Mouse (Mus musculus) G1E (cell line): ENCODE measurements around the gene Arglu1. TPM values are rescaled to one million over a fixed set of nuclear protein-coding genes. Genes with fewer than 3 reads are reported as not detected.

Experiments
- ATAC-seq: 2 replicates; pipeline ENCODE4 v1.8.0; 2016; ENCODE audit warnings: mild to moderate bottlenecking; ENCODE audit not compliant: insufficient number of reproducible peaks, poor library complexity, low FRiP score, severe bottlenecking; ENCODE audit errors: extremely low read depth
- DNase-seq: peaks from one replicate; pipeline ENCODE4 v3.0.0; 2012; ENCODE audit warnings: low spot score
- H3K27me3 ChIP-seq: 2 replicates; pipeline ENCODE4 v1.6.1; 2012; ENCODE audit warnings: mild to moderate bottlenecking, low read length, inconsistent platforms; ENCODE audit not compliant: insufficient read depth
- H3K36me3 ChIP-seq: replicated peaks from 2 replicates; pipeline ENCODE3; 2012; ENCODE audit warnings: mild to moderate bottlenecking, inconsistent platforms
- H3K4me1 ChIP-seq: 2 replicates; pipeline ENCODE4 v1.6.1; 2012; ENCODE audit warnings: low read depth, low read length, inconsistent platforms, mixed read lengths; ENCODE audit not compliant: insufficient read depth
- H3K4me3 ChIP-seq: 2 replicates; pipeline ENCODE4 v1.5.1; 2012; ENCODE audit warnings: low read depth, mild to moderate bottlenecking, inconsistent platforms, low read length, moderate library complexity, mixed read lengths
- H3K9me3 ChIP-seq: replicated peaks from 2 replicates; pipeline ENCODE4 v1.6.1; 2012; ENCODE audit warnings: inconsistent platforms
- CTCF ChIP-seq: IDR thresholded peaks from 2 replicates; pipeline ENCODE4 v1.5.1; 2012; ENCODE audit warnings: low read depth, low read length, inconsistent platforms, mixed read lengths
- GATA1 ChIP-seq: IDR thresholded peaks from 2 replicates; pipeline ENCODE4 v1.6.1; 2012; ENCODE audit warnings: borderline replicate concordance, low read length, inconsistent platforms, mixed read lengths
- GATA2 ChIP-seq: IDR thresholded peaks from 2 replicates; pipeline ENCODE4 v1.6.1; 2012; ENCODE audit warnings: low read depth, low read length, inconsistent platforms, borderline replicate concordance
- POLR2AphosphoS5 ChIP-seq: IDR thresholded peaks from 2 replicates; pipeline ENCODE4 v1.6.1; 2012; ENCODE audit warnings: low read depth, low read length, inconsistent platforms; ENCODE audit not compliant: insufficient replicate concordance
- TAL1 ChIP-seq: conservative IDR thresholded peaks from 2 replicates; pipeline ENCODE4 v1.6.1; 2012; ENCODE audit warnings: low read depth, low read length, inconsistent platforms, mixed read lengths
- polyA plus RNA-seq: library from polyadenylated mRNA; stranded (reverse); fragments of >175 nt; gene quantifications from 2 replicates; pipeline ENCODE4 v1.2.3, GENCODE M21; 2012
- total RNA-seq, 2 experiments: library from RNA; stranded (forward) in 1 of 2; stranded (reverse) in 1 of 2; fragments of 200-1000 nt in 1 of 2; fragments of >200 nt in 1 of 2; fragmentation: Nextera tagmentation in 1 of 2; gene quantifications; 2 replicates each; pipeline ENCODE4 v1.2.3; 2014 to 2017

Arglu1 gene
- total and polyA plus RNA-seq, 3 experiments = 102 to 138 (median 128) TPM

DNA sequence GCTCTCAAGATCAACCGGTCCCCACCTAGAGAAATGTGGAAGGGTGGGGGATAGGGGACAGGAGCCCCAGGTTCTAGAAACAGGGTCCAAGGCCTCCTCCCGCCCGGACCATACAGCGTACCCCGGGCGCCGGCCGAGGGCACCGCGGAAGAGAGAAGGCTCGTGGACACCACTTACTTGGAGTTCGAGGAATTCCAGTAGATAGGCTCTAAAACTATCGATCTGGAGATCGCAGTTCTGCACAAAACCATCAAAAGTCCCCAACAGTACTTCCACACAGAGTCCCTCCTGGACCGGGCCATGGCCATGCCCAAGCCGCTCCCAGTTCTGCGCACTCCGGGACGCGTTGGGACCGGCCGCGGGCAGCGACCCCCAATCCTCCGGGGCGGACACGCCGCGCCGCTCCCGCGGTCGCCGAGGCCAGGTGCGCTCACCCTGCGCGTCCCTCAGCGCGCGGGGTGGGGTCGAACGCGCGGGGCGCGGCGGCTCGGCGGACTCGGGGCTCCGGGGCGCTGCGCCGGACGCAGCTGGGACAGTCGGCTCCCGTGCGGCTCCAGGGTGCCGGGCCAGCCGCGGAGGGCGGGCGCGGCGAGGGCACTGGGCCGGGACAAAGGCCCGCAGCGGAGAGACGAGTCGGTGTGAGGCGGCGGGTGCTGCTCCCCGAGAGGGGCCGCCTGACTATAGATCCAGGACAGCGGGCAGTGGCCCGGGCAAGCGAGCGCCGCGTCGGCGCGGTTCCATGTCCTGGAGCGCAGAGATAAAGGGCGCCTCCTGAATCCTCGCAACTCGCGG is 29.8 kb downstream of the Arglu1 start:
- Histone ChIP-seq H3K4me3 (peak overlapping the region; percentile 78), H3K27me3 (peaks cover 22% of the 10 kb centered on the region), H3K9me3 (peaks cover 3% of the 10 kb centered on the region; the same call in 1 of the 2 replicates), H3K4me1 (peaks cover 23% of the 10 kb centered on the region), H3K36me3 (peaks cover 29% of the 10 kb centered on the region)
- ATAC-seq (no peak), DNase-seq (peak; percentile 8)
- TF ChIP-seq CTCF (no peak), GATA1 (no peak), GATA2 (no peak), TAL1 (no peak)

DNA sequence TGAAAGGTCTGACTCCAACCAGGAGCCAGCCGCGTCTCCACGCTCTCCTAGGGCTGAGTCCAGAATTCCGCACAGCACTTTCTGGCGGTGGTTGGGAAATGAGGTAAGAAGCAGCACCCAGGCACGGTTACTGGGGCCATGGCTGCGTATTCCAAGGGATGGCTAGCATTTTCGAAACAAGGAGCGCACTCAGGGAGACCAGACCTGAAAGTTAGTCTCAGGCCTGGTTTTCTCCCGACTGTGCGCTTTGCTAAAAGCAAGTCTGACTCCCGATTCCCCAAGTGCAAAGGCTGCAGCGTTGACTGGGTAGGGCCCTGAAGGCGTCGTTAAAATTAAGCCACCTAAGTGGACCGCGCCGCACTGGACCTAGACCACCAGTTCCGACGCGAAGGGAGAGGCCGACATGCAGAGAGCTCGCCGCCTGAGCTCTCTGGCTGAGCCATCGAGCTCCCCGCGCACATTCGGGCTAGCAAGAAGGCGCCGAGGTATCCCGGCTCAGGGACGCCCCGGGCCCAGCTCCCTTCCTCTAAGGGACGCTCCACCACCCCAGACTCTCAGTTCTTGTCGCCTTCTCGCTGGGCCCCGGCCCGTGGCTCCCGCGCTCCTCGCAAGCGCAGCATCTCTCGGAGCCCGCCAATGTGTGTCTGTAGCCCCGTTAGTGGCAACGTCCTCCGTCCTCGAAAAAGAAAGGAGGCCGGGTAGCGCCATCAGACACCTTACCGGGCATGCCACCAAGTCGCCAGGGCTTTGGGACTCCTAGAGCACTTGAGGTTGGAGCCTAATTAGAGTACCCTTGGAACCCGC is 30.6 kb downstream of the Arglu1 start:
- H3K4me1 ChIP-seq = peaks cover 23% of the 10 kb centered on the region
- peaks cover 26% of the 10 kb centered on the region for H3K27me3 ChIP-seq
- peaks cover 3% of the 10 kb centered on the region; the same call in 1 of the 2 replicates for H3K9me3 ChIP-seq
- no peak overlapping the region; the same call in 1 of the 2 replicates for H3K4me3 ChIP-seq
- DNase-seq = no peak
- no peak for ATAC-seq
- TF ChIP-seq CTCF (no peak), POLR2AphosphoS5 (no peak), GATA1 (no peak)
- peaks cover 22% of the 10 kb centered on the region for H3K36me3 ChIP-seq

DNA sequence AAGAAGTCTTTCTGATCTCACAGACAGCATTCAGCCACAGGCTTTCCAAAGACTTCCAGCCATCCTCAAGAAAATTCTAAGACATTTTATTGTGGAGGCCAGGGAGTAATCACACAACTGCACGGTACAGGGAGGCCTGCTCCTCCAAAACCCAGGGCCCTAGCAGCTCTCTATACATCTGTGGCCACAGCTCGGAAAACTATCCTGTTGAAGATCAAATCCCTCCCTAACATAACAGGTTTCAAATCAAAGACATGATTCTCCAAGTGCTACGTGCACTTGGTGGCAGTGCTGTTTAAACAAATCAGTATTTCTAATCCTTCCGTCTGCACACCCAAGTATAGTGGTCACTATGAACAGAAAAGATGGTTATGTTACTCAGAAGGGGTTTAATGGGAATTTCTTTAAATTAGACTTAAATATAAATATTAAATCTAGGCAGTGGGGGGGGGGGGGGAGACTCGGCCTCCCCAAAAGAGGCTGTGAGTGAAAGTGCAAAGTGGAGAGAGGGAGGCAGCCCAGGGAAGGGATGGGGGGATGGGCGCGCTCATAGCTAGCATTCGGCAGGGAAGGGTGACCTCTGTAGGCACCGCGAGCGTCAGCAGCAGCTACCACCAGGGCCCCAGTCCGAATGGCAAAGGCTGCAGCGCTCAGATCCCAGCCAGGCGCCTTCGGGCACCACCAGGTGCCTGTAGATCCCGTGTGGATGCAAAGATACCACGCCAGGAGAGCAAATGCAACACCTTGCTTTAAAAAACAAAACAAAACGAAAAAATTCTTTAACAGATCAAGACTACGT is 31.7 kb downstream of the Arglu1 start:
- Histone ChIP-seq H3K4me1 (peaks cover 23% of the 10 kb centered on the region), H3K27me3 (peaks cover 33% of the 10 kb centered on the region), H3K4me3 (no peak overlapping the region), H3K36me3 (peaks cover 12% of the 10 kb centered on the region), H3K9me3 (peaks cover 3% of the 10 kb centered on the region; the same call in 1 of the 2 replicates)
- TF ChIP-seq GATA1 (no peak), POLR2AphosphoS5 (no peak), GATA2 (no peak), TAL1 (no peak), CTCF (no peak)
- no peak for DNase-seq
- no peak for ATAC-seq

DNA sequence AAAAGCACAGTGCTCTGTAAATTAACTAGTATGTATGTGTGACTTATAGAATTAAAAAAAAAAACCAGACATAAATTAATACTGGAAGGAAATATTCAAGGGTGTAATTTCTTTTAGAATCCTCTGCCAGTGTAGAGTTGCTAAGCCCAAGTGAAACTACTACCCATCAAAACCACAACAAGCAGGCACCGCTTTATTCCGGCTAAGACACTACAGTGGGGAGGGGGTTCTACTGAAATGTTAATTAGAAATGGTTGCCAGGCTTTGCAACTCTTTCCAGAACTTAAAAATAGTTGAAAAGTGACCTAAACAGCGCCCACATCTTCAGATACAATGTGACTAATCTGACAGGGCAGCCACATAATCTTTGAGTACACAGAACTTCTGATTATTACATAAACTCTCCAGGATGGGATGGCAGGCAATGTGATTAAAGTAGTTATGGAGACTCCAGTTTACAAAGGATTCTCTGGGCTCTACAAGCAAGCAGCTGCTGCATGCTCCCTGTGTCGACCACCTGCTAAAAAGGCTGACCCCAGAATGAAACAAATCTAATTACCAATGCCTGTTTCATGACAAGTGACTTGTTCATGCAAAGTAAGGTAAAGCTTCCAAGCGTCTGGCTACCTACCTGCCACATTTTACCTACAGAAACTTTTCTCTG is 32.5 kb downstream of the Arglu1 start:
- Histone ChIP-seq H3K36me3 (peaks cover 4% of the 10 kb centered on the region), H3K4me1 (peaks cover 23% of the 10 kb centered on the region), H3K27me3 (peaks cover 37% of the 10 kb centered on the region), H3K9me3 (peaks cover 3% of the 10 kb centered on the region; the same call in 1 of the 2 replicates), H3K4me3 (no peak overlapping the region)
- ATAC-seq (no peak), DNase-seq (no peak)
- TF ChIP-seq POLR2AphosphoS5 = no peak
- no peak for TF ChIP-seq CTCF
- no peak for TF ChIP-seq GATA2
- no peak for TF ChIP-seq GATA1
- no peak for TF ChIP-seq TAL1

DNA sequence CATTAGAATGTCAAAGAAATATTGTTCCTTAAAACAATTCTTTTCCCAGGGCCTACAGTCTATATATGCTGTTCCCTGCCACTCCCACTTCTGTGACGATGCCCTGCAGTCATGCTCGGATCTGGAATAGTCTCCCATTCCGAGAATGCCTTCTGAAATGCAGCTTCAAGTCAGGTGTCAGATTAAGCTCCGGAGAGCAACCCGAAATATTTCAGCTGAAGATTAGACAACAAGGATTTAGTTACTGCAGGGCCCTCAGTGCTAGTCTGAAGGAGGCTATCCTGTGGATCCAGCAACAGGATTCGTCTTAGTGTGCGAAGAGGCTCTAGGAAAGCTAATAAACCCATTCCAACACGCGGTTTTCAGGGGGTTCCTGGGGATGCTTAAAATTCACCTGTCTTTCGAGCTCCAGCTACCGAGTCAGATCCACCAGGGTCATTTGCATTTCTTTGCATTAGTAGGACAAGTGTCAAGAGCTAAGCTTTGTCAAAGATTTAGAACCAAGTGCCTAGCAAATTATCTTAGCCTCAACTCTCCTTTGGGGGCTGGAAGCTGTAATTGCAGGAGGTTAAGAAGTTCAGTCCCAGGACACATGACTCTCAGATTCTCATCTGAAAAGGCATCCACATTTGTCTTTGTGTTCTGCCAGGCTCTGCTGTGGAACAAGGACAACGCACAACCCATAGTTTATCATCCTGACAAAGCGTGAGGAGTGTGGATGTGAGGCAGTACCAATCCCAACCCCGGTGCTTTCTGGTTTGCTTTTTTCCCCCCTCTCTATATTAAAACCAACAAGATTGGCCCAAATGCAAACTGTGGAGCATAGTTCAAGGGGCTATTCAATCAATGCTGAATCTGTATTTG is 33.5 kb downstream of the Arglu1 start:
- ATAC-seq (no peak), DNase-seq (no peak)
- H3K27me3 ChIP-seq = peaks cover 41% of the 10 kb centered on the region
- TF ChIP-seq GATA2 = no peak
- H3K9me3 ChIP-seq = peaks cover 3% of the 10 kb centered on the region; the same call in 1 of the 2 replicates
- H3K4me3 ChIP-seq = no peak overlapping the region
- H3K36me3 ChIP-seq = peaks cover 3% of the 10 kb centered on the region
- H3K4me1 ChIP-seq = peaks cover 20% of the 10 kb centered on the region
